In the genomic region with DNA sequence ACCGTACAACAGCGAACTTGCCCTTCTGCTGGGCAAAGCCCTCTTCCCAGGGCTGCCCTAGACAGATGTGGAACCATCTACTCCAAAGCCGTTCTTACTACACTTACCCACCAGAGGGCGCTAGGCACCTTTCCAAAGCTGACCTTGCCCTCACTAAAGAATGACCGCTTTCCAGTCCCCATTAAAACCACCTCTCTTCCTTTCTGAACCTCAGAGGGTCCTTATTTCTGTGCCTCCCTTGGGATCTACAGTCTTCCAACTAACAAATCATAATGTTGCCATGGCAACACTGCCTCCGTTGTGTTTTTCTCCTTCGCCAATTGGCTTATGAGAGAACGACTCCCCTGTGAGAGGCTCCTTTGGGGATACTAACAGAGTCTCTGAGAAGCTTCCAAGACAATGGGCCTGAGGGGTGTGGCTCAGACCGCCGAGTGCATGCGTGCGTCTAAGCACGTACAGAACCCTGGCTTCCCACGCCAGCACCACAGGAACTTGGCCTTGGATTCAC, we compare ENCODE assay signal across 9 mouse cellular contexts. TPM values are rescaled to one million over a fixed set of nuclear protein-coding genes. Genes with fewer than 3 reads are reported as not detected.
DNase-seq lines count a peak whose midpoint lies in the region; ATAC-seq and TF ChIP-seq lines count a peak whose summit lies in the region.
"Had no signal": no experiment of that assay in that cellular context is flagged by ENCODE, and none has a peak within 500 bp of the region (broad histone marks: within the 10 kb centered on the region; RNA-seq: fewer than 3 reads in every experiment).

No protein-coding gene starts in this region.

- no peaks in the 10 kb centered on the region for H3K9me3 ChIP-seq in ES-Bruce4 (replicated peaks; ENCODE audit: control insufficient read depth, insufficient read depth, low read length, poor library complexity, severe bottlenecking)
- no peaks in the 10 kb centered on the region for H3K9me3 ChIP-seq in forebrain, embryonic 12.5 days
- H3K9me3 ChIP-seq in neural tube, embryonic 15.5 days (replicated peaks) = no peaks in the 10 kb centered on the region
- H3K9me3 ChIP-seq: limb, embryonic 12.5 days had no signal

- no peak overlapping the region for H3K27ac ChIP-seq in ES-Bruce4 (ENCODE audit: insufficient read depth, low read length)
- H3K27ac ChIP-seq in forebrain, embryonic 12.5 days = peak overlapping the region; percentile 70
- peak overlapping the region; percentile 64 for H3K27ac ChIP-seq in neural tube, embryonic 15.5 days (replicated peaks)
- H3K27ac ChIP-seq: limb, embryonic 12.5 days had no signal

- ATAC-seq in forebrain, embryonic 12.5 days (ENCODE audit: low FRiP score) = peak; percentile 86
- ATAC-seq in neural tube, embryonic 15.5 days (ENCODE audit: low FRiP score) = peak; percentile 83

- H3K4me2 ChIP-seq in forebrain, embryonic 12.5 days = 0 out of 2 replicates have a peak overlapping the region, but pooled peaks have one; percentile 11
- H3K4me2 ChIP-seq in neural tube, embryonic 15.5 days = peak overlapping the region; percentile 20
- H3K4me2 ChIP-seq: limb, embryonic 12.5 days had no signal

- H3K9ac ChIP-seq in ES-Bruce4 (ENCODE audit: low read depth, poor library complexity, severe bottlenecking) = no peak overlapping the region
- H3K9ac ChIP-seq in forebrain, embryonic 12.5 days = no peak overlapping the region
- H3K9ac ChIP-seq in neural tube, embryonic 15.5 days (replicated peaks) = no peak overlapping the region
- H3K9ac ChIP-seq: limb, embryonic 12.5 days had no signal

- no peak overlapping the region for H3K4me3 ChIP-seq in ES-Bruce4 (ENCODE audit: low read depth, low read length)
- no peak overlapping the region for H3K4me3 ChIP-seq in forebrain, embryonic 12.5 days (replicated peaks)
- H3K4me3 ChIP-seq in neural tube, embryonic 15.5 days (replicated peaks) = no peak overlapping the region
- H3K4me3 ChIP-seq: limb, embryonic 12.5 days had no signal

- DNase-seq in c-Kit-positive CD71-positive TER-119-negative erythroid progenitor cells, embryonic 14.5 days (ENCODE audit: low read depth) = peak; percentile 62
- peak; percentile 84 to 91 for DNase-seq in heart, postnatal 10 days
- peak; percentile 79 to 89 for DNase-seq in kidney, postnatal 36 days
- peak; percentile 63 to 76 for DNase-seq in lung, adult 18-20 months
- peak; percentile 60 for DNase-seq in thymus, postnatal 0 days (ENCODE audit: low spot score)

- H3K27me3 ChIP-seq in ES-Bruce4 (ENCODE audit: control insufficient read depth, insufficient read depth, low read length, poor library complexity, severe bottlenecking) = no peaks in the 10 kb centered on the region
- no peaks in the 10 kb centered on the region for H3K27me3 ChIP-seq in forebrain, embryonic 12.5 days
- no peaks in the 10 kb centered on the region for H3K27me3 ChIP-seq in neural tube, embryonic 15.5 days (replicated peaks)
- H3K27me3 ChIP-seq: limb, embryonic 12.5 days had no signal

- H3K4me1 ChIP-seq in ES-Bruce4 (ENCODE audit: control insufficient read depth, insufficient read depth, low read length) = peaks cover 2% of the 10 kb centered on the region
- peaks cover 14% of the 10 kb centered on the region for H3K4me1 ChIP-seq in forebrain, embryonic 12.5 days
- H3K4me1 ChIP-seq in neural tube, embryonic 15.5 days = peaks cover 19% of the 10 kb centered on the region

- no peak for TF ChIP-seq POLR2A in ES-Bruce4 (IDR thresholded peaks at IDR 0.05; ENCODE audit: insufficient read depth, low read length)

- 7% methylated on average over 14 of the region's 14 CpGs for WGBS in forebrain, embryonic 12.5 days
- 8% methylated on average over 14 of the region's 14 CpGs for WGBS in neural tube, embryonic 15.5 days

- TF ChIP-seq CTCF in ES-Bruce4 (IDR thresholded peaks at IDR 0.05; ENCODE audit: low read depth, low read length) = peak; percentile 82

- peak; percentile 67; the same call in 1 of the 2 replicates for TF ChIP-seq EP300 in ES-Bruce4 (IDR thresholded peaks at IDR 0.05; ENCODE audit: insufficient read depth, low read depth, low read length)

- no peaks in the 10 kb centered on the region for H3K36me3 ChIP-seq in ES-Bruce4 (ENCODE audit: control insufficient read depth, insufficient read depth, low read length, poor library complexity, severe bottlenecking)
- no peaks in the 10 kb centered on the region for H3K36me3 ChIP-seq in forebrain, embryonic 12.5 days (replicated peaks)
- H3K36me3 ChIP-seq in neural tube, embryonic 15.5 days = no peaks in the 10 kb centered on the region
- H3K36me3 ChIP-seq: limb, embryonic 12.5 days had no signal

- intact Hi-C loops in heart, postnatal 10 days (cut with DNase I) = loop anchor here (2.0 kb wide), 1 partner anchor 164 kb away; a partner anchor contains a TSS

RNA-seq across cellular contexts. Expression of a gene that starts 6.7 kb away (rescaled TPM):
- 15.2 and 16.1 TPM in 2 replicates for polyA plus RNA-seq in ES-Bruce4 (2011; ENCODE audit: insufficient read depth, insufficient read length, low read depth, missing spikeins)
- polyA plus RNA-seq in forebrain, embryonic 12.5 days (2016; fragmentation: Nextera tagmentation; extraction: Ambion mirVana) = 5.6 and 6.8 TPM in 2 replicates
- total RNA-seq in heart, postnatal 10 days (2021) = 10 to 100 TPM; 21.2 to 21.6 TPM
- 2.4 and 5.4 TPM in 2 replicates for polyA plus RNA-seq in neural tube, embryonic 15.5 days (2015; fragmentation: Nextera tagmentation; extraction: Ambion mirVana)
- 13.0 and 18.0 TPM in 2 replicates for polyA plus RNA-seq in thymus, postnatal 0 days (2015; fragmentation: Nextera tagmentation; extraction: Ambion mirVana)

RNA-seq across cellular contexts. Expression of a gene that starts 26.4 kb away (rescaled TPM):
- not detected in 2 replicates for polyA plus RNA-seq in ES-Bruce4 (2011; ENCODE audit: insufficient read depth, insufficient read length, low read depth, missing spikeins)
- not detected in 2 replicates for polyA plus RNA-seq in forebrain, embryonic 12.5 days (2016; fragmentation: Nextera tagmentation; extraction: Ambion mirVana)
- not detected for total RNA-seq in heart, postnatal 10 days (2021)
- 0.34 TPM in 1 of 2 replicates, not detected in the other for polyA plus RNA-seq in neural tube, embryonic 15.5 days (2015; fragmentation: Nextera tagmentation; extraction: Ambion mirVana)
- 0.36 and 0.46 TPM in 2 replicates for polyA plus RNA-seq in thymus, postnatal 0 days (2015; fragmentation: Nextera tagmentation; extraction: Ambion mirVana)
- polyA plus RNA-seq: limb, embryonic 12.5 days had no signal

RNA-seq across cellular contexts. Expression of a gene that starts 50.7 kb away (rescaled TPM):
- 32.8 and 33.4 TPM in 2 replicates for polyA plus RNA-seq in ES-Bruce4 (2011; ENCODE audit: insufficient read depth, insufficient read length, low read depth, missing spikeins)
- polyA plus RNA-seq in forebrain, embryonic 12.5 days (2016; fragmentation: Nextera tagmentation; extraction: Ambion mirVana) = 0.11 and 0.35 TPM in 2 replicates
- total RNA-seq in heart, postnatal 10 days (2021) = 10 to 100 TPM; 11.0 to 19.3 TPM
- polyA plus RNA-seq in neural tube, embryonic 15.5 days (2015; fragmentation: Nextera tagmentation; extraction: Ambion mirVana) = 0.23 and 0.26 TPM in 2 replicates
- polyA plus RNA-seq in thymus, postnatal 0 days (2015; fragmentation: Nextera tagmentation; extraction: Ambion mirVana) = 0.05 and 0.12 TPM in 2 replicates

Comparison
In these comparisons a context has a peak if more than half of its experiments do, and no peak if none do; other contexts are left out.
1. RNA of a gene that starts 50.7 kb away (polyA plus RNA-seq): 32.8 to 33.4 TPM in ES-Bruce4; 0.23 to 0.26 TPM in neural tube, embryonic 15.5 days, 0.11 to 0.35 TPM in forebrain, embryonic 12.5 days and 0.05 to 0.12 TPM in thymus, postnatal 0 days; every median in the first group is over 10 times any median in the second.
2. Peak in every context shown above with its lines, with median percentiles within 50 percentile points of each other: DNase-seq.